Mouse (Mus musculus) neural tube, embryonic 15.5 days (tissue): Measurements from ENCODE around the gene Fat1. TPM values are rescaled to one million over a fixed set of nuclear protein-coding genes. Genes with fewer than 3 reads are reported as not detected.
"Not testable (repeated sequence)": the region's sequence is repeated elsewhere in the genome, so short reads cannot be mapped to it uniquely, and the experiment has no call there.

Experiments
- ATAC-seq: fragments of 200-750 bp; cut with Nextera tagmentation; 2 replicates; pipeline ENCODE4 v1.8.0; 2017; ENCODE audit warnings: mild to moderate bottlenecking, moderate TSS enrichment, moderate library complexity; ENCODE audit not compliant: low FRiP score
- H3K27ac ChIP-seq: fragments of 300-500 bp; sonication (generic); replicated peaks from 2 replicates; pipeline ENCODE4 v1.5.1; 2015; ENCODE audit warnings: mild to moderate bottlenecking, inconsistent platforms
- H3K27me3 ChIP-seq: fragments of 300-500 bp; sonication (generic); replicated peaks from 2 replicates; pipeline ENCODE4 v1.6.1; 2015; ENCODE audit warnings: inconsistent platforms
- H3K36me3 ChIP-seq: fragments of 300-500 bp; sonication (generic); 2 replicates; pipeline ENCODE4 v1.6.1; 2015; ENCODE audit warnings: inconsistent platforms
- H3K4me1 ChIP-seq: fragments of 300-500 bp; sonication (generic); 2 replicates; pipeline ENCODE4 v1.6.1; 2015; ENCODE audit warnings: inconsistent platforms
- H3K4me2 ChIP-seq: fragments of 300-500 bp; sonication (generic); 2 replicates; pipeline ENCODE4 v1.6.1; 2015; ENCODE audit warnings: inconsistent platforms, mild to moderate bottlenecking, moderate library complexity
- H3K4me3 ChIP-seq: fragments of 300-500 bp; sonication (generic); replicated peaks from 2 replicates; pipeline ENCODE4 v1.5.1; 2015; ENCODE audit warnings: mild to moderate bottlenecking, inconsistent platforms
- H3K9ac ChIP-seq: fragments of 300-500 bp; sonication (generic); replicated peaks from 2 replicates; pipeline ENCODE4 v1.6.1; 2015; ENCODE audit warnings: mild to moderate bottlenecking, inconsistent platforms
- H3K9me3 ChIP-seq: fragments of 300-500 bp; sonication (generic); replicated peaks from 2 replicates; pipeline ENCODE4 v1.6.1; 2016; ENCODE audit warnings: inconsistent platforms
- WGBS: fragments of 180-500 bp; shearing (Covaris S2); methylation state at CpG from one replicate; pipeline ENCODE4 v1.1.7; 2015; ENCODE audit warnings: mixed read lengths; 5-methylcytosine and 5-hydroxymethylcytosine counted together
- polyA plus RNA-seq: library from polyadenylated mRNA; unstranded; fragments of >200 nt; fragmentation: Nextera tagmentation; extraction: Ambion mirVana; gene quantifications from 2 replicates; pipeline ENCODE4 v1.2.1, GENCODE M21; 2015

Gene Fat1
- polyA plus RNA-seq, 1 experiment from 2014 or later = 12.5 TPM

GRCm38 (mm10) chr8:45052618-45053017, 117.4 kb downstream of the Fat1 start:
- Histone ChIP-seq H3K4me2 (no peak overlapping the region), H3K27me3 (no peaks in the 10 kb centered on the region), H3K9me3 (no peaks in the 10 kb centered on the region), H3K9ac (no peak overlapping the region), H3K27ac (no peak overlapping the region), H3K4me3 (no peak overlapping the region), H3K36me3 (peaks cover 24% of the 10 kb centered on the region), H3K4me1 (no peaks in the 10 kb centered on the region)
- WGBS = 95% methylated on average over 9 of the region's 9 CpGs
- ATAC-seq = no peak

- Histone ChIP-seq H3K4me1 (no peaks in the 10 kb centered on the region), H3K9ac (no peak overlapping the region), H3K4me3 (no peak overlapping the region), H3K27me3 (no peaks in the 10 kb centered on the region), H3K36me3 (peaks cover 16% of the 10 kb centered on the region), H3K4me2 (no peak overlapping the region), H3K27ac (no peak overlapping the region), H3K9me3 (no peaks in the 10 kb centered on the region)
- no peak for ATAC-seq
- 97% methylated on average over 3 of the region's 3 CpGs for WGBS
Observed at GRCm38 (mm10) chr8:45055500-45055899, 120.3 kb downstream of the Fat1 start.

- ATAC-seq = no peak
- Histone ChIP-seq H3K4me1 (no peaks in the 10 kb centered on the region), H3K9ac (no peak overlapping the region), H3K27me3 (no peaks in the 10 kb centered on the region), H3K27ac (no peak overlapping the region), H3K9me3 (no peaks in the 10 kb centered on the region), H3K4me3 (no peak overlapping the region), H3K36me3 (0 out of 2 replicates have a peak, but pooled peaks cover 7% of the 10 kb centered on the region), H3K4me2 (no peak overlapping the region)
- 25% methylated on average over 3 of the region's 3 CpGs for whole genome bisulfite sequencing
Observed at GRCm38 (mm10) chr8:45056810-45057209, 121.6 kb downstream of the Fat1 start.

GRCm38 (mm10) chr8:45060083-45060482, 124.8 kb downstream of the Fat1 start:
- 92% methylated on average over 2 of the region's 2 CpGs for WGBS
- Histone ChIP-seq H3K9me3 (no peaks in the 10 kb centered on the region), H3K4me2 (no peak overlapping the region), H3K4me3 (no peak overlapping the region), H3K27ac (no peak overlapping the region), H3K4me1 (0 out of 2 replicates have a peak, but pooled peaks cover 4% of the 10 kb centered on the region), H3K27me3 (no peaks in the 10 kb centered on the region), H3K36me3 (no peaks in the 10 kb centered on the region), H3K9ac (no peak overlapping the region)
- no peak for ATAC-seq

- H3K9ac ChIP-seq = no peak overlapping the region
- WGBS = 97% methylated on average over 11 of the region's 11 CpGs
- H3K27me3 ChIP-seq = no peaks in the 10 kb centered on the region
Observed at GRCm38 (mm10) chr8:45062311-45062710, 127.1 kb downstream of the Fat1 start.

GRCm38 (mm10) chr8:45062982-45063924, 128.0 kb downstream of the Fat1 start:
- H3K36me3 ChIP-seq = no peaks in the 10 kb centered on the region
- ATAC-seq = no peak
- H3K4me2 ChIP-seq = no peak overlapping the region
- no peak overlapping the region for H3K9ac ChIP-seq
- H3K27me3 ChIP-seq = no peaks in the 10 kb centered on the region
- H3K9me3 ChIP-seq = no peaks in the 10 kb centered on the region
- no peak overlapping the region for H3K27ac ChIP-seq
- 0 out of 2 replicates have a peak, but pooled peaks cover 4% of the 10 kb centered on the region for H3K4me1 ChIP-seq
- WGBS = 70% methylated on average over 25 of the region's 25 CpGs
- H3K4me3 ChIP-seq = no peak overlapping the region

More at GRCm38 (mm10) chr8:45062311-45062710, 127.1 kb downstream of the Fat1 start:
- Histone ChIP-seq H3K4me2 (no peak overlapping the region), H3K4me1 (0 out of 2 replicates have a peak, but pooled peaks cover 4% of the 10 kb centered on the region), H3K27ac (no peak overlapping the region), H3K4me3 (no peak overlapping the region), H3K9me3 (no peaks in the 10 kb centered on the region), H3K36me3 (no peaks in the 10 kb centered on the region)
- no peak for ATAC-seq

GRCm38 (mm10) chr8:45064197-45064869, 129.1 kb downstream of the Fat1 start:
- Histone ChIP-seq H3K4me1 (peaks cover 10% of the 10 kb centered on the region), H3K4me2 (no peak overlapping the region), H3K9me3 (no peaks in the 10 kb centered on the region), H3K9ac (no peak overlapping the region), H3K4me3 (no peak overlapping the region), H3K27me3 (no peaks in the 10 kb centered on the region), H3K27ac (no peak overlapping the region), H3K36me3 (no peaks in the 10 kb centered on the region)
- no peak for ATAC-seq
- 15% methylated on average over 8 of the region's 8 CpGs for WGBS

GRCm38 (mm10) chr8:45065391-45065790, 130.1 kb downstream of the Fat1 start:
- 100% methylated on average over 1 of the region's 1 CpGs for WGBS
- H3K9ac ChIP-seq, H3K4me2 ChIP-seq, H3K4me1 ChIP-seq, H3K27me3 ChIP-seq, H3K36me3 ChIP-seq, H3K4me3 ChIP-seq, ATAC-seq, H3K9me3 ChIP-seq, H3K27ac ChIP-seq: not testable (repeated sequence)

- H3K9ac ChIP-seq = peak within 1 kb of the TSS; percentile 44
Observed at GRCm38 (mm10) chr8:45068759-45069386, 133.6 kb downstream of the Fat1 start, which contains the start of gene Mtnr1a. Mtnr1a (plus strand) TSS chr8:45069137.

GRCm38 (mm10) chr8:45070949-45071348, 135.7 kb downstream of the Fat1 start:
- Histone ChIP-seq H3K27me3 (no peaks in the 10 kb centered on the region), H3K4me2 (no peak overlapping the region), H3K9ac (no peak overlapping the region), H3K4me1 (peaks cover 6% of the 10 kb centered on the region), H3K9me3 (no peaks in the 10 kb centered on the region), H3K36me3 (no peaks in the 10 kb centered on the region), H3K4me3 (no peak overlapping the region), H3K27ac (no peak overlapping the region)
- ATAC-seq = no peak
- 92% methylated on average over 8 of the region's 8 CpGs for WGBS

More at GRCm38 (mm10) chr8:45068759-45069386, 133.6 kb downstream of the Fat1 start, which contains the start of gene Mtnr1a:
- H3K9me3 ChIP-seq = no peaks in the 10 kb centered on the region
- peaks cover 10% of the 10 kb centered on the region for H3K4me1 ChIP-seq
- 4% methylated on average over 29 of the region's 29 CpGs for WGBS
- peak; percentile 88 for ATAC-seq
- H3K4me2 ChIP-seq = peak within 1 kb of the TSS; percentile 93
- H3K27ac ChIP-seq = no peak within 1 kb of the TSS
- no peaks in the 10 kb centered on the region for H3K27me3 ChIP-seq
- H3K4me3 ChIP-seq = peak within 1 kb of the TSS; percentile 41
- H3K36me3 ChIP-seq = no peaks in the 10 kb centered on the region

- H3K9ac ChIP-seq = no peak overlapping the region
- no peak overlapping the region for H3K4me3 ChIP-seq
- ATAC-seq = no peak
- H3K4me2 ChIP-seq = no peak overlapping the region
- no peaks in the 10 kb centered on the region for H3K36me3 ChIP-seq
- H3K9me3 ChIP-seq = no peaks in the 10 kb centered on the region
- H3K4me1 ChIP-seq = no peaks in the 10 kb centered on the region
- no peak overlapping the region for H3K27ac ChIP-seq
- H3K27me3 ChIP-seq = no peaks in the 10 kb centered on the region
- 79% methylated on average over 3 of the region's 3 CpGs for WGBS
Observed at GRCm38 (mm10) chr8:45080850-45081249, 145.6 kb downstream of the Fat1 start.
